In genomic region chr5:65910398-65910797, GRCm38 (mm10) we compare ENCODE assay signal across 19 mouse cellular contexts. TPM values are rescaled to one million over a fixed set of nuclear protein-coding genes. Genes with fewer than 3 reads are reported as not detected.
A peak's percentile ranks its signal among the peaks of the same experiment; 100 is the strongest.
DNase-seq lines count a peak whose midpoint lies in the region; ATAC-seq and TF ChIP-seq lines count a peak whose summit lies in the region.
"Had no signal": no experiment of that assay in that cellular context is flagged by ENCODE, and none has a peak within 500 bp of the region (broad histone marks: within the 10 kb centered on the region; RNA-seq: fewer than 3 reads in every experiment).

No protein-coding gene starts in this region.

- peak overlapping the region; percentile 67 for H3K27ac ChIP-seq in liver, postnatal 0 days (ENCODE audit: low read depth)
- no peak overlapping the region for H3K27ac ChIP-seq in liver, embryonic 12.5 days
- H3K27ac ChIP-seq in forebrain, embryonic 11.5 days (ENCODE audit: low read depth, low read length), result no peak overlapping the region
- no peak overlapping the region for H3K27ac ChIP-seq in midbrain, embryonic 15.5 days
- H3K27ac ChIP-seq: embryonic facial prominence, embryonic 13.5 days; forebrain, embryonic 10.5 days; hindbrain, embryonic 14.5 days; liver, embryonic 13.5 days had no signal

- H3K9me3 ChIP-seq in liver, postnatal 0 days (ENCODE audit: low read length), result no peaks in the 10 kb centered on the region
- no peaks in the 10 kb centered on the region for H3K9me3 ChIP-seq in liver, embryonic 12.5 days (replicated peaks)
- H3K9me3 ChIP-seq in forebrain, embryonic 11.5 days (ENCODE audit: control insufficient read depth, low read length), result no peaks in the 10 kb centered on the region
- no peaks in the 10 kb centered on the region for H3K9me3 ChIP-seq in midbrain, embryonic 15.5 days
- H3K9me3 ChIP-seq: embryonic facial prominence, embryonic 13.5 days; liver, embryonic 13.5 days had no signal

- no peak for TF ChIP-seq CTCF in liver, postnatal 0 days (IDR thresholded peaks at IDR 0.05; ENCODE audit: low read depth)

- H3K27me3 ChIP-seq in liver, postnatal 0 days (ENCODE audit: insufficient read depth, low read length), result no peaks in the 10 kb centered on the region
- H3K27me3 ChIP-seq in liver, embryonic 12.5 days (replicated peaks), result no peaks in the 10 kb centered on the region
- no peaks in the 10 kb centered on the region for H3K27me3 ChIP-seq in forebrain, embryonic 11.5 days (ENCODE audit: control insufficient read depth, insufficient read depth, low read length)
- H3K27me3 ChIP-seq in midbrain, embryonic 15.5 days (replicated peaks), result no peaks in the 10 kb centered on the region
- H3K27me3 ChIP-seq: embryonic facial prominence, embryonic 13.5 days; liver, embryonic 13.5 days had no signal

- WGBS in liver, postnatal 0 days (ENCODE audit: insufficient replicate concordance), result 68% methylated on average over 4 of the region's 4 CpGs
- 53% methylated on average over 4 of the region's 4 CpGs for whole genome bisulfite sequencing in liver, embryonic 12.5 days (ENCODE audit: insufficient replicate concordance)
- 86% methylated on average over 4 of the region's 4 CpGs for WGBS in forebrain, embryonic 11.5 days
- WGBS in midbrain, embryonic 15.5 days, result 81% methylated on average over 4 of the region's 4 CpGs

- no peak overlapping the region for H3K4me3 ChIP-seq in liver, postnatal 0 days (ENCODE audit: low read depth, low read length)
- H3K4me3 ChIP-seq in liver, embryonic 12.5 days, result no peak overlapping the region
- no peak overlapping the region for H3K4me3 ChIP-seq in forebrain, embryonic 11.5 days (ENCODE audit: low read depth, low read length)
- no peak overlapping the region for H3K4me3 ChIP-seq in midbrain, embryonic 15.5 days
- H3K4me3 ChIP-seq: embryonic facial prominence, embryonic 13.5 days; forebrain, embryonic 10.5 days; liver, embryonic 13.5 days had no signal

- no peaks in the 10 kb centered on the region for H3K4me1 ChIP-seq in liver, postnatal 0 days (ENCODE audit: insufficient read depth)
- H3K4me1 ChIP-seq in liver, embryonic 12.5 days, result 0 out of 2 replicates have a peak, but pooled peaks cover 4% of the 10 kb centered on the region
- no peaks in the 10 kb centered on the region for H3K4me1 ChIP-seq in forebrain, embryonic 11.5 days (replicated peaks; ENCODE audit: control insufficient read depth, insufficient read depth, low read length)
- no peaks in the 10 kb centered on the region for H3K4me1 ChIP-seq in midbrain, embryonic 15.5 days
- H3K4me1 ChIP-seq: embryonic facial prominence, embryonic 13.5 days; forebrain, embryonic 10.5 days; liver, embryonic 13.5 days had no signal

- DNase-seq in liver, postnatal 0 days, result peak; percentile 32
- DNase-seq in thymus, adult 18-20 months, result peak; percentile 85 to 90
- DNase-seq in forebrain, embryonic 11.5 days (ENCODE audit: low spot score), result no peak
- no peak for DNase-seq in ovary, adult 18-20 months (ENCODE audit: low spot score)
- DNase-seq: cerebellum, adult 11 months; kidney, adult 11 months; kidney, postnatal 25 days; liver, embryonic 13.5 days; lung, postnatal 10 days had no signal

- no peaks in the 10 kb centered on the region for H3K36me3 ChIP-seq in liver, postnatal 0 days (replicated peaks; ENCODE audit: insufficient read depth, low read length)
- H3K36me3 ChIP-seq in liver, embryonic 12.5 days, result no peaks in the 10 kb centered on the region
- no peaks in the 10 kb centered on the region for H3K36me3 ChIP-seq in forebrain, embryonic 11.5 days (ENCODE audit: control insufficient read depth, insufficient read depth, low read length)
- no peaks in the 10 kb centered on the region for H3K36me3 ChIP-seq in midbrain, embryonic 15.5 days (replicated peaks)
- H3K36me3 ChIP-seq: embryonic facial prominence, embryonic 13.5 days; forebrain, embryonic 10.5 days; liver, embryonic 13.5 days had no signal

- TF ChIP-seq EP300 in liver, postnatal 0 days (IDR thresholded peaks at IDR 0.05; ENCODE audit: low read depth), result no peak

- no peak overlapping the region for H3K4me2 ChIP-seq in liver, postnatal 0 days (ENCODE audit: low read depth, low read length)
- H3K4me2 ChIP-seq in liver, embryonic 12.5 days, result no peak overlapping the region
- H3K4me2 ChIP-seq in forebrain, embryonic 11.5 days (ENCODE audit: low read depth, low read length, severe bottlenecking), result no peak overlapping the region
- H3K4me2 ChIP-seq in midbrain, embryonic 15.5 days, result no peak overlapping the region
- H3K4me2 ChIP-seq: embryonic facial prominence, embryonic 13.5 days; hindbrain, embryonic 14.5 days; liver, embryonic 13.5 days had no signal

- peak; percentile 48; the same call in 1 of the 2 replicates for ATAC-seq in liver, postnatal 0 days
- ATAC-seq in liver, embryonic 12.5 days, result no peak
- peak; percentile 39; the same call in 1 of the 2 replicates for ATAC-seq in common myeloid progenitor, adult 5-6 weeks (replicated peaks; ENCODE audit: low read depth, poor library complexity, severe bottlenecking)
- ATAC-seq in forebrain, embryonic 11.5 days (replicated peaks; ENCODE audit: low FRiP score), result no peak
- ATAC-seq in midbrain, embryonic 15.5 days (replicated peaks), result no peak

- no peak overlapping the region for H3K9ac ChIP-seq in liver, postnatal 0 days (replicated peaks)
- no peak overlapping the region for H3K9ac ChIP-seq in liver, embryonic 12.5 days
- no peak overlapping the region for H3K9ac ChIP-seq in forebrain, embryonic 11.5 days (ENCODE audit: low read length)
- no peak overlapping the region for H3K9ac ChIP-seq in midbrain, embryonic 15.5 days
- H3K9ac ChIP-seq: embryonic facial prominence, embryonic 13.5 days; hindbrain, embryonic 14.5 days; liver, embryonic 13.5 days had no signal

RNA-seq across cellular contexts. Expression of gene Chrna9, which starts 24.3 kb away (rescaled TPM):
- 0.07 TPM in 1 of 2 replicates, not detected in the other for polyA plus RNA-seq in liver, postnatal 0 days (2015; fragmentation: Nextera tagmentation; extraction: Ambion mirVana)
- not detected in 2 replicates for polyA plus RNA-seq in liver, embryonic 12.5 days (2016; fragmentation: Nextera tagmentation; extraction: Ambion mirVana)
- total RNA-seq in common myeloid progenitor, adult 5-6 weeks (2017), result not detected in 2 replicates
- not detected in 2 replicates for polyA plus RNA-seq in forebrain, embryonic 11.5 days (2014; fragmentation: Nextera tagmentation; extraction: Ambion mirVana)
- not detected in 2 replicates for polyA plus RNA-seq in midbrain, embryonic 15.5 days (2015; fragmentation: Nextera tagmentation; extraction: Ambion mirVana)
- total RNA-seq: layer of hippocampus, postnatal 14 days; left cerebral cortex, postnatal 4 days had no signal
- polyA plus RNA-seq: embryonic facial prominence, embryonic 13.5 days; forebrain, embryonic 10.5 days; gonadal fat pad, adult 2 months; heart, embryonic 14.5 days; hindbrain, embryonic 14.5 days; liver, embryonic 13.5 days had no signal

RNA-seq across cellular contexts. Expression of gene Rhoh, which starts 49.4 kb away (rescaled TPM):
- polyA plus RNA-seq in liver, postnatal 0 days (2015; fragmentation: Nextera tagmentation; extraction: Ambion mirVana), result 4.3 and 5.1 TPM in 2 replicates
- polyA plus RNA-seq in liver, embryonic 12.5 days (2016; fragmentation: Nextera tagmentation; extraction: Ambion mirVana), result 2.1 and 2.5 TPM in 2 replicates
- 33.6 and 46.6 TPM in 2 replicates for total RNA-seq in common myeloid progenitor, adult 5-6 weeks (2017)
- polyA plus RNA-seq in forebrain, embryonic 11.5 days (2014; fragmentation: Nextera tagmentation; extraction: Ambion mirVana), result 0.07 and 0.09 TPM in 2 replicates
- 0.41 and 0.52 TPM in 2 replicates for polyA plus RNA-seq in midbrain, embryonic 15.5 days (2015; fragmentation: Nextera tagmentation; extraction: Ambion mirVana)

Comparison
In these comparisons a context has a peak if more than half of its experiments do, and no peak if none do; other contexts are left out.
1. ATAC-seq: peak in liver, postnatal 0 days (single experiment) and common myeloid progenitor, adult 5-6 weeks (single experiment); none in liver, embryonic 12.5 days (single experiment), forebrain, embryonic 11.5 days (single experiment) and midbrain, embryonic 15.5 days (single experiment).
2. DNase-seq: peak in liver, postnatal 0 days (single experiment) and thymus, adult 18-20 months (2 of 2); none in forebrain, embryonic 11.5 days (single experiment) and ovary, adult 18-20 months (single experiment).